Mouse (Mus musculus): ENCODE data around the gene Prdx5.

DNA sequence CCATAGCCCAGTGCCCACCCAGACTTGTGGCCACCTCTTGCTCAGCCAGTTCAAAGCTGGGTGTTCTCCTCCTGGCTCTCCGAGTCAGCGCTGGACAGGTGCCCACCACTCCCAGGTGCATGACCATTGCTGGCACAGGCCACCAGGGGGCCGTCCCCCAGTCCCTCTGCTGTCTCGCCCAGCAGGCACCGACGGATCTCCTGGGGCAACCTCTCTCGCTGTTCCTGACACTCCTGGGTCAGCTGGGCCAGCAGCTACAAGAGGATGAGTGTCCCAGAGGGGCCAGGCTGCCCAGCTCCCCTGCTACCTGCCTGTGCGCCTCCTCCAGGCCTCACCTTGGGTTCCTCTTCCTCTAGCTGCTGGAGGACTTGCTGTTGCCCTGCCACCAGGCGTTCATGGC is 44.1 kb upstream of the Prdx5 start:
- peak; percentile 53; the same call in 1 of the 2 replicates for TF ChIP-seq CTCF (IDR thresholded peaks at IDR 0.05; ENCODE audit: low read depth, low read length)
- no peak for TF ChIP-seq POLR2AphosphoS5 (IDR thresholded peaks at IDR 0.05; ENCODE audit: insufficient replicate concordance, low read depth, low read length)
- TF ChIP-seq TAL1 (conservative IDR thresholded peaks at IDR 0.05; ENCODE audit: low read depth, low read length): no peak
